Mouse (Mus musculus): ENCODE measurements around the gene Gigyf1. TPM values are rescaled to one million over a fixed set of nuclear protein-coding genes. Genes with fewer than 3 reads are reported as not detected.

Gigyf1 gene
- polyA plus RNA-seq, 1 experiment from 2014 or later, result 14.0 TPM

GRCm38 (mm10) chr5:137529221-137529995, 11.1 kb downstream of the Gigyf1 start:
- Histone ChIP-seq H3K27ac (ENCODE audit: low read depth, low read length) (no peak overlapping the region), H3K9ac (ENCODE audit: low read length) (no peak overlapping the region), H3K27me3 (ENCODE audit: control insufficient read depth, insufficient read depth, low read length) (no peaks in the 10 kb centered on the region), H3K4me1 (replicated peaks; ENCODE audit: control insufficient read depth, insufficient read depth, low read length) (peaks cover 12% of the 10 kb centered on the region), H3K36me3 (ENCODE audit: control insufficient read depth, insufficient read depth, low read length) (peaks cover 15% of the 10 kb centered on the region; the same call in 1 of the 2 replicates), H3K4me2 (ENCODE audit: low read depth, low read length, severe bottlenecking) (peak overlapping the region; percentile 98), H3K9me3 (ENCODE audit: control insufficient read depth, low read length) (no peaks in the 10 kb centered on the region), H3K4me3 (ENCODE audit: low read depth, low read length) (no peak overlapping the region)
- ATAC-seq (replicated peaks; ENCODE audit: low FRiP score) (no peak), DNase-seq (ENCODE audit: low spot score) (peak; percentile 59)
- WGBS, result 79% methylated on average over 15 of the region's 15 CpGs

GRCm38 (mm10) chr5:137530075-137530474, 11.7 kb downstream of the Gigyf1 start:
- H3K36me3 ChIP-seq (ENCODE audit: control insufficient read depth, insufficient read depth, low read length), result peaks cover 10% of the 10 kb centered on the region; the same call in 1 of the 2 replicates

GRCm38 (mm10) chr5:137530588-137531413, 12.5 kb downstream of the Gigyf1 start:
- Histone ChIP-seq H3K9me3 (ENCODE audit: control insufficient read depth, low read length) (no peaks in the 10 kb centered on the region), H3K27me3 (ENCODE audit: control insufficient read depth, insufficient read depth, low read length) (no peaks in the 10 kb centered on the region), H3K4me1 (replicated peaks; ENCODE audit: control insufficient read depth, insufficient read depth, low read length) (peaks cover 12% of the 10 kb centered on the region), H3K36me3 (ENCODE audit: control insufficient read depth, insufficient read depth, low read length) (peaks cover 10% of the 10 kb centered on the region; the same call in 1 of the 2 replicates), H3K4me3 (ENCODE audit: low read depth, low read length) (peak overlapping the region; percentile 82), H3K4me2 (ENCODE audit: low read depth, low read length, severe bottlenecking) (peak overlapping the region; percentile 98), H3K9ac (ENCODE audit: low read length) (peak overlapping the region; percentile 97), H3K27ac (ENCODE audit: low read depth, low read length) (peak overlapping the region; percentile 95)
- WGBS, result 1% methylated on average over 40 of the region's 46 CpGs
- DNase-seq (ENCODE audit: low spot score) (peak; percentile 82), ATAC-seq (replicated peaks; ENCODE audit: low FRiP score) (peak; percentile 65)

More at GRCm38 (mm10) chr5:137530075-137530474, 11.7 kb downstream of the Gigyf1 start:
- H3K4me1 ChIP-seq (replicated peaks; ENCODE audit: control insufficient read depth, insufficient read depth, low read length), result peaks cover 12% of the 10 kb centered on the region
- ATAC-seq (replicated peaks; ENCODE audit: low FRiP score), result no peak
- 77% methylated on average over 8 of the region's 8 CpGs for WGBS
- H3K9me3 ChIP-seq (ENCODE audit: control insufficient read depth, low read length), result no peaks in the 10 kb centered on the region
- peak overlapping the region; percentile 82 for H3K4me3 ChIP-seq (ENCODE audit: low read depth, low read length)
- peak overlapping the region; percentile 97 for H3K9ac ChIP-seq (ENCODE audit: low read length)
- peak overlapping the region; percentile 98 for H3K4me2 ChIP-seq (ENCODE audit: low read depth, low read length, severe bottlenecking)
- peak overlapping the region; percentile 95; the same call in 1 of the 2 replicates for H3K27ac ChIP-seq (ENCODE audit: low read depth, low read length)
- no peaks in the 10 kb centered on the region for H3K27me3 ChIP-seq (ENCODE audit: control insufficient read depth, insufficient read depth, low read length)
- DNase-seq (ENCODE audit: low spot score), result peak; percentile 52

GRCm38 (mm10) chr5:137531414-137532130, 13.2 kb downstream of the Gigyf1 start:
- Histone ChIP-seq H3K27me3 (ENCODE audit: control insufficient read depth, insufficient read depth, low read length) (no peaks in the 10 kb centered on the region), H3K27ac (ENCODE audit: low read depth, low read length) (peak overlapping the region; percentile 95), H3K4me2 (ENCODE audit: low read depth, low read length, severe bottlenecking) (peak overlapping the region; percentile 98), H3K4me1 (replicated peaks; ENCODE audit: control insufficient read depth, insufficient read depth, low read length) (peaks cover 7% of the 10 kb centered on the region; the same call in 1 of the 2 replicates), H3K36me3 (ENCODE audit: control insufficient read depth, insufficient read depth, low read length) (peaks cover 10% of the 10 kb centered on the region; the same call in 1 of the 2 replicates), H3K9me3 (ENCODE audit: control insufficient read depth, low read length) (no peaks in the 10 kb centered on the region), H3K4me3 (ENCODE audit: low read depth, low read length) (peak overlapping the region; percentile 82), H3K9ac (ENCODE audit: low read length) (peak overlapping the region; percentile 97)
- DNase-seq (ENCODE audit: low spot score) (peak; percentile 93), ATAC-seq (replicated peaks; ENCODE audit: low FRiP score) (peak; percentile 34)
- WGBS, result 1% methylated on average over 51 of the region's 51 CpGs

- no peak for ATAC-seq (replicated peaks; ENCODE audit: low FRiP score)
- H3K9me3 ChIP-seq (ENCODE audit: control insufficient read depth, low read length), result no peaks in the 10 kb centered on the region
- 0 out of 2 replicates have a peak, but pooled peaks cover 7% of the 10 kb centered on the region for H3K4me1 ChIP-seq (replicated peaks; ENCODE audit: control insufficient read depth, insufficient read depth, low read length)
- H3K27me3 ChIP-seq (ENCODE audit: control insufficient read depth, insufficient read depth, low read length), result no peaks in the 10 kb centered on the region
- H3K27ac ChIP-seq (ENCODE audit: low read depth, low read length), result peak overlapping the region; percentile 95
- DNase-seq (ENCODE audit: low spot score), result peak; percentile 67
- peaks cover 10% of the 10 kb centered on the region; the same call in 1 of the 2 replicates for H3K36me3 ChIP-seq (ENCODE audit: control insufficient read depth, insufficient read depth, low read length)
- peak overlapping the region; percentile 82 for H3K4me3 ChIP-seq (ENCODE audit: low read depth, low read length)
- H3K9ac ChIP-seq (ENCODE audit: low read length), result peak overlapping the region; percentile 97
- under 1% methylated on average over 19 of the region's 19 CpGs for WGBS
- H3K4me2 ChIP-seq (ENCODE audit: low read depth, low read length, severe bottlenecking), result peak overlapping the region; percentile 98
Observed at GRCm38 (mm10) chr5:137532131-137532807, 13.9 kb downstream of the Gigyf1 start.

- H3K4me1 ChIP-seq (replicated peaks; ENCODE audit: control insufficient read depth, insufficient read depth, low read length), result 0 out of 2 replicates have a peak, but pooled peaks cover 7% of the 10 kb centered on the region
- WGBS, result 1% methylated on average over 11 of the region's 12 CpGs
Observed at GRCm38 (mm10) chr5:137532808-137533116, 14.4 kb downstream of the Gigyf1 start.

GRCm38 (mm10) chr5:137533117-137533827, 14.9 kb downstream of the Gigyf1 start, which contains the start of the genes Epo and Gnb2:
TSS of gene Epo (minus strand) at chr5:137533242.
TSS of gene Gnb2 (minus strand) at chr5:137533510.
- WGBS, result under 1% methylated on average over 40 of the region's 40 CpGs
- H3K4me2 ChIP-seq (ENCODE audit: low read depth, low read length, severe bottlenecking), result peak within 1 kb of the TSS; percentile 98
- peaks cover 8% of the 10 kb centered on the region; the same call in 1 of the 2 replicates for H3K36me3 ChIP-seq (ENCODE audit: control insufficient read depth, insufficient read depth, low read length)
- peak within 1 kb of the TSS; percentile 82 for H3K4me3 ChIP-seq (ENCODE audit: low read depth, low read length)
- no peaks in the 10 kb centered on the region for H3K27me3 ChIP-seq (ENCODE audit: control insufficient read depth, insufficient read depth, low read length)
- H3K9me3 ChIP-seq (ENCODE audit: control insufficient read depth, low read length), result no peaks in the 10 kb centered on the region
- 0 out of 2 replicates have a peak, but pooled peaks cover 7% of the 10 kb centered on the region for H3K4me1 ChIP-seq (replicated peaks; ENCODE audit: control insufficient read depth, insufficient read depth, low read length)
- H3K9ac ChIP-seq (ENCODE audit: low read length), result peak within 1 kb of the TSS; percentile 97
- ATAC-seq (replicated peaks; ENCODE audit: low FRiP score) (peak; percentile 70), DNase-seq (ENCODE audit: low spot score) (peak; percentile 99)
- H3K27ac ChIP-seq (ENCODE audit: low read depth, low read length), result peak within 1 kb of the TSS; percentile 95

More at GRCm38 (mm10) chr5:137532808-137533116, 14.4 kb downstream of the Gigyf1 start:
- Histone ChIP-seq H3K4me3 (ENCODE audit: low read depth, low read length) (peak overlapping the region; percentile 82), H3K27ac (ENCODE audit: low read depth, low read length) (peak overlapping the region; percentile 95), H3K4me2 (ENCODE audit: low read depth, low read length, severe bottlenecking) (peak overlapping the region; percentile 98), H3K9ac (ENCODE audit: low read length) (peak overlapping the region; percentile 97), H3K27me3 (ENCODE audit: control insufficient read depth, insufficient read depth, low read length) (no peaks in the 10 kb centered on the region), H3K9me3 (ENCODE audit: control insufficient read depth, low read length) (no peaks in the 10 kb centered on the region), H3K36me3 (ENCODE audit: control insufficient read depth, insufficient read depth, low read length) (peaks cover 10% of the 10 kb centered on the region; the same call in 1 of the 2 replicates)
- DNase-seq (ENCODE audit: low spot score) (no peak), ATAC-seq (replicated peaks; ENCODE audit: low FRiP score) (no peak; the same call in 1 of the 2 replicates)
